Mouse (Mus musculus) cerebellum, adult 2 months (tissue): Measurements from ENCODE around the gene Dcaf10. TPM values are rescaled to one million over a fixed set of nuclear protein-coding genes. Genes with fewer than 3 reads are reported as not detected.

Source experiments
- DNase-seq, 2 experiments: peaks; one replicate each; pipeline ENCODE4 v3.0.0; 2021
- H3K27ac ChIP-seq: fragments of 200-500 bp; 2 replicates; pipeline ENCODE4 v1.5.1; 2012; ENCODE audit warnings: low read length, control low read depth, inconsistent platforms; ENCODE audit not compliant: insufficient read depth
- H3K27me3 ChIP-seq: fragments of 200-500 bp; 2 replicates; pipeline ENCODE4 v1.6.1; 2012; ENCODE audit warnings: inconsistent platforms, mild to moderate bottlenecking, low read length, moderate library complexity; ENCODE audit not compliant: control insufficient read depth, insufficient read depth
- H3K4me1 ChIP-seq: fragments of 200-500 bp; 2 replicates; pipeline ENCODE4 v1.6.1; 2011; ENCODE audit warnings: low read length; ENCODE audit not compliant: control insufficient read depth, insufficient read depth
- H3K4me3 ChIP-seq: fragments of 200-500 bp; replicated peaks from 2 replicates; pipeline ENCODE3; 2011; ENCODE audit warnings: mild to moderate bottlenecking, low read depth, low read length, control low read depth; ENCODE audit not compliant: insufficient read depth
- CTCF ChIP-seq: fragments of 200-500 bp; IDR thresholded peaks from 2 replicates; pipeline ENCODE4 v1.5.1; 2011; ENCODE audit warnings: low read depth, mild to moderate bottlenecking, control low read depth, low read length, moderate library complexity, borderline replicate concordance; ENCODE audit not compliant: insufficient read depth
- POLR2A ChIP-seq: fragments of 200-500 bp; IDR thresholded peaks from 2 replicates; pipeline ENCODE4 v1.6.1; 2011; ENCODE audit warnings: low read length, control low read depth, borderline replicate concordance; ENCODE audit not compliant: insufficient read depth
- WGBS: fragments of 180-500 bp; shearing (Covaris S2); methylation state at CpG from one replicate; pipeline ENCODE4 v1.1.7; 2018; 5-methylcytosine and 5-hydroxymethylcytosine counted together
- polyA plus RNA-seq: library from polyadenylated mRNA; depleted of rRNA; stranded (reverse); fragments of >200 nt; gene quantifications from 2 replicates; pipeline ENCODE4 v1.2.3, GENCODE M21; 2012; rRNA removed

The Dcaf10 gene
- polyA plus RNA-seq: 9.2 and 10.4 TPM in 2 replicates

DNA sequence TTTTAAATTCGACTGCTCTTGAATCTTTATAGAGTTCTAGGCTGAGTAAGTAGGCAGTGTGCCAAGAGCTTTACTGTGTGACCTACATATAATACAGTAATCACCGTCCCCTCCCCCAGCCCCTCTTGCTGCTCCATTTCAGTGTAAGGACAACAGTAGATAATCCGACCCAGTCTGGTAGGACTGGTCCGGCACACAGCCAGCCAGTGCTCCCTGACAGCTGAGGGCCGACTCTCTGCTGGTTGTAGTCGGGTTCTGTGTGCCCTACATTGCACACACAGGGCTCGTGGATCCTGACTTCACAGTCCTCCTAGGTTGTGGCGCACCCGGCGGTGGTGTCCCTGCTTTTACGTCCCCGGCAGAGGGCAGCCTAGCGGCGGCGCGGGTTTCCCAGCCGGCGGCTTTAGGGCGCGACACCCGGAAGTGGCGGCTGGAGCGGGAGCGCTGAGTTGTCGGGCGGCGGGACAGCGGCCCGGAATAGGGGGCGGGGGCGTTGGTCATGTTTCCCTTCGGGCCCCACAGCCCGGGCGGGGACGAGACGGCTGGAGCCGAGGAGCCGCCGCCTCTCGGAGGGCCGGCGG lies at the start of gene Dcaf10:
Gene Dcaf10 (plus strand): TSS at position 433 of the 581 bp plus-strand sequence.
- Histone ChIP-seq H3K27ac (peak within 1 kb of the TSS; percentile 95), H3K4me1 (peaks cover 3% of the 10 kb centered on the region; the same call in 1 of the 2 replicates), H3K4me3 (peak within 1 kb of the TSS; percentile 91), H3K27me3 (no peaks in the 10 kb centered on the region)
- WGBS: under 1% methylated on average over 36 of the region's 42 CpGs
- TF ChIP-seq POLR2A (peak; percentile 93), CTCF (no peak)
- peak; percentile 92 to 96 for DNase-seq

DNA sequence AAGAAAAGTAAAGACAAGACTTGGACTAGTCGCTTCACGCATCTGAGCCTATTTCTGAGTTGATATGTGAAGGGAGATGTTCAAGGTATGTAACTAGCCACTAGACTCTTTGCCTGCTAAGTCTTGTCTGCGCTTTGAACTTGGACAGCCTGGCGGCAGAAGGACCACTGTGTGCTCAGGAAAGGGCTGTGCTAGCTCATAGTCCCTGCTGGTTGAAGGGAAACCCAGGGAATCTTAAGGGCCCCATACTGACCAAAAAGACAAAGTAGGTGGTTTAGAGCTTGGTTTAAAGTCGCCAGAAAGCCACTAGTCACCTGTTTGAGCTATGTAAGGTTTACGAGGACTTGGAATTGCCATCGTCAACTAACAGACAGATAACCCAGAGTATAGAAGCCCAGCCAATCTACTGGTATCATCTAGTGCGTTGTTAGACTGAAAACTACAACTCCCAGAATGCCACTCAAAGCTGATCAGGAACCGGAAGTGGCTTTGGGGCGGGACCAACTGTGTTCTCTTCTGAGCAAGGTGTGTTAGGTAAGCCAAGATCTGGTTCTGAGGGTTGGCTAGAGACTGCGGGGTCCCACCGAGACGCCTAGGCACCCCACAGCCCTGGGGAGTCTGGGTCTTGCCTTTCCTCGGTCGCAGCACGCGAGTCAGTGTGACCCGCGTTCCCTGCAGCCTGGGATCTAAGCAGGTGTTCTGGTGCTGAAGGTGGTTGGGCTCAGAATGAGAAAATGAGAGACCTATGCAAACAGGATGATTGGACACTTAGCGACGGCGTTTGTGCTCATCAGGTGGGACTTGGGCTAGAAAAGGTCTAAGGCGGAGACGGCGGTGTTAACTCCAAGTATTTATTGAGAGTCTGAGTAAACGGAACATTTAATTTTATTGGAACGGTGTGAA lies 45.0 kb upstream of the Dcaf10 start, which contains the start of gene Trmt10b:
Gene Trmt10b (plus strand): TSS at position 466 of the 903 bp plus-strand sequence.
- TF ChIP-seq CTCF (no peak), POLR2A (peak; percentile 80; the same call in 1 of the 2 replicates)
- Histone ChIP-seq H3K27me3 (no peaks in the 10 kb centered on the region), H3K27ac (peak within 1 kb of the TSS; percentile 45; the same call in 1 of the 2 replicates), H3K4me3 (peak within 1 kb of the TSS; percentile 99), H3K4me1 (no peaks in the 10 kb centered on the region; the same call in 1 of the 2 replicates)
- 17% methylated on average over 27 of the region's 27 CpGs for WGBS
- DNase-seq: peak; percentile 80 to 87

DNA sequence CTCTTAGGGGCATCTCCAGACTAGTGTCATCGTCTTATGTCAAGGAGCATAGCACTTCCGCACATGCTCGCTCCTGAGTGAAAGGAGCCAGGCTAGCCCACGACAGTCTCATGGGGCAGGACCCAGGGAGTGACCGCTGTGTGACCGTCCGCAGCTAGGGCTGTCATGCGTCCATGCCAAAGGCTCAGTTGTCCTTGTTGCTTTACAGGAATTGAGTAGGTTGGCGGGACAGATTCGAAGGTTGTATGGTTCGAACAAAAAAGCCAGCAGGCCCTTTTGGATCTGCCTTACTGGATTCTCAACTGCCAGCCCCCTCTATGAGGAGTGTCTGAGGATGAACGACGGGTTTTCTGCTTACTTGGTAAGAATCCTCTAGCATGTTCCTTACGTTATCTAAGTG lies 36.4 kb upstream of the Dcaf10 start:
- no peak for DNase-seq
- Histone ChIP-seq H3K4me3 (no peak overlapping the region), H3K4me1 (no peaks in the 10 kb centered on the region), H3K27ac (no peak overlapping the region), H3K27me3 (no peaks in the 10 kb centered on the region)
- WGBS: 96% methylated on average over 14 of the region's 14 CpGs
- TF ChIP-seq POLR2A (no peak), CTCF (no peak)

DNA sequence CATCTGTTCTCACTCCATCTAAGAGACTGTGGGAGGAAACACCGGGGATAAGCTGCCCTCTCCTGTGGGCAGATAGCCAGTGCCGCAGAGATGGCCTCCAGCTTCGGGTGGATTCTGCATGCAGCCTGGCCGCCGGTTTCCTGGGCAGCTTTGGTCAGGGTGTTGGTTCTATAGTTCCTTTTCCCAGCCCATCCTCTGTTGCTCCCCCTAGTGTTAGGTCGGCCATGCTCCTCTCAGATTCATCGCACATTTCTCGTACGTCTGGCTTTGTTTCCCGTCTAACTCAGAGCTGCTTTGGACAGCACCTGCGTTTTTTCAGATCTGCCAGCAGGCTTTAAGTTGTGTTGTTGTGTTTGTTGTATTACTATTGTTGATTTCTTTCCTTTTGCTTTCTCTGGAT lies 33.9 kb upstream of the Dcaf10 start:
- H3K4me3 ChIP-seq: no peak overlapping the region
- no peak overlapping the region for H3K27ac ChIP-seq
- no peaks in the 10 kb centered on the region for H3K27me3 ChIP-seq
- DNase-seq: no peak
- WGBS: 29% methylated on average over 11 of the region's 11 CpGs
- H3K4me1 ChIP-seq: no peaks in the 10 kb centered on the region
- TF ChIP-seq POLR2A: no peak
- peak; percentile 45; the same call in 1 of the 2 replicates for TF ChIP-seq CTCF

DNA sequence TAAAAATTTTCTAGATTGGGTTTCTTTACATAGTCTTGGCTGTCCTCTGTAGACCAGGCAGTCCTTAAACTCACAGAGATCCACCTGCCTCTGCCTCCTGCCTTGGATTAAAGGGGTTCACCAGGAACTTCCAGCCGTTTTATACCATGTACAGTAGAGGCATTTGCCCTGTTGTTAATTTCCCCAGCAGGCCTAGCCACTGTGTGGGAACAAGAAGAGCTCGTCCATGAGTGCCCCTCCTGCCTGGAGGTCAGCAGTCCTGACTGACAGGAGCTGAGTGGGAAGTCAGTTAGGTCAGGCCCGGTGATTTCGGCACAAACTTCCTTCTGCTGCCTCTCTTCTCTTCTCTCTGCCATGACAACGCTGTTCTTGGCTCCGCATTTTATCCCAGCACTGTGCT lies 33.3 kb upstream of the Dcaf10 start:
- WGBS: 94% methylated on average over 6 of the region's 6 CpGs
- H3K4me3 ChIP-seq: no peak overlapping the region
- no peak for DNase-seq
- TF ChIP-seq CTCF (no peak), POLR2A (no peak)
- no peaks in the 10 kb centered on the region for H3K27me3 ChIP-seq
- H3K27ac ChIP-seq: no peak overlapping the region
- H3K4me1 ChIP-seq: no peaks in the 10 kb centered on the region

DNA sequence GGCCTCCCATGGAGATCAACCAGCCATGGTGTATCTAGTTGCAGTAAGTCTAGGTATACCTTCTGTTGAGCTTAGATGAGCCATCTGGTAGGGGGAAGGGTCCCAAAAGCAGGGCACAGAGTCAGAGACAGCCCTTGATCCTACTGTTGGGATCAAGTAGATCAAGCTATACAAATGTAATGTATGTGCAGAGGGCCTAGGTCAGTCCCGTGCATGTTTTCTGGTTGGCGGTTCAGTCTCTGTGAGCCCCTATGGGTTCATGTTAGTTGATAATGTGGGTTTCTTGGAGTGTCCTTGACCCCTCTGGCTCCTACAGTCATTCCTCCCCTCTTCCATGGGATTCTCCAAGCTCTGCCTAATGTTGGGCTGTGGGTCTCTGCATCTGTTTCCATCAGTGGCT lies 30.8 kb upstream of the Dcaf10 start:
- no peak for DNase-seq
- 95% methylated on average over 2 of the region's 2 CpGs for WGBS
- Histone ChIP-seq H3K27me3 (no peaks in the 10 kb centered on the region), H3K4me3 (no peak overlapping the region), H3K4me1 (no peaks in the 10 kb centered on the region), H3K27ac (no peak overlapping the region)
- TF ChIP-seq POLR2A: no peak
- TF ChIP-seq CTCF: no peak

DNA sequence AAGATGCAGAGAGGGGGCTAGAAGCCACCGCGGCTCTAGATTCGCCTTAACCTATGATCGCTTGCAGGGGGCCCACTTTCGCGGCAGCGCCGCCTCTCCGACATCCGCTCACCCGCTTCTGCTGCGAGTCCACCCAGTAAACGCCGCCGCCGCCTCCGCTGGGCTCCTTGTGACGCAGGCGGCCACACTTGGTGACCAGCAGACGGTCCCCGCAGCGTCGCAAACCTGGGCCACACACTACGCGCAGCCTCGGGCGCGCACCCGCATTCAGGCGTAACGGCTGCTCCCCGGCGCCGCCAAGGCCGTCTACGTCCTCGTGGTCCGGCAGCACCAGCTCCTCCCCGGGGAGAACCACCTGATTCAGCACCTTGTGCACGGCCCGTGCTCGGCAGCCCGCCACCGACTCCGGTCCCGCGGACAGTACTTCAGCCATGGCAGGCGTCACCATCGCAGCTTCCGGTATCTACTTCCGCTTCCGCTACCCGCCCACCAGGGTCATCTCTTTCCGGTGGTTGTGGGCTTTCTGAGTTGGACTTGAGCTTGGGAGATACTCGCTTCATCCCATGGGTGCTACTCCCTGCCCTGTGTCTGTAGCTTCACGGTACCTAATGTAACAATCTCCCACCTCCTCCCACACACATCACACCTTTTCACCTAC lies 21.6 kb upstream of the Dcaf10 start:
- peak; percentile 89 to 90 for DNase-seq
- TF ChIP-seq POLR2A (peak; percentile 71), CTCF (no peak)
- Histone ChIP-seq H3K4me3 (peak overlapping the region; percentile 77), H3K4me1 (peaks cover 3% of the 10 kb centered on the region), H3K27ac (peak overlapping the region; percentile 56), H3K27me3 (no peaks in the 10 kb centered on the region; the same call in 1 of the 2 replicates)
- WGBS: under 1% methylated on average over 56 of the region's 56 CpGs

DNA sequence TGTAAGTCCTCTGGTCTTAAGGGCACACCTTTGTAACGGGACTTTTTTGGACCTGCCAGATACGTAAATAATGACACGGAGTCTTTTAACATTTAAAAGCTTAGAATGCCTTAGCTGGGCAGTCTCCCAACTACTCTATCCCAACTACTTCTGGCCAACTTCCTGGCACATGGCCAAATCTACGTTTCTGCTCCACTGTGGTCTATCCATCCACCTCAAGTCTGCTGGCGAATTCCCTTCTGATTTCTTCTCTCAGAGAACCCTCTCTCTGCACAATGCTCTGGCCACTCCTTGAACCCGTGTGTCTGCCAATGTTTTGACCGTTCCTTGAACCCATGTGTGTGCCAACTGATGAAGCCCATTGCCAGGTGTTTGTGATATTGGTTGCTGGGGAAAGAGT lies 10.8 kb upstream of the Dcaf10 start:
- Histone ChIP-seq H3K4me3 (no peak overlapping the region), H3K4me1 (no peaks in the 10 kb centered on the region), H3K27ac (no peak overlapping the region), H3K27me3 (no peaks in the 10 kb centered on the region; the same call in 1 of the 2 replicates)
- no peak for DNase-seq
- WGBS: 37% methylated on average over 7 of the region's 7 CpGs
- TF ChIP-seq CTCF: no peak
